7 mouse cellular contexts compared by ENCODE assay signal in the genomic region with DNA sequence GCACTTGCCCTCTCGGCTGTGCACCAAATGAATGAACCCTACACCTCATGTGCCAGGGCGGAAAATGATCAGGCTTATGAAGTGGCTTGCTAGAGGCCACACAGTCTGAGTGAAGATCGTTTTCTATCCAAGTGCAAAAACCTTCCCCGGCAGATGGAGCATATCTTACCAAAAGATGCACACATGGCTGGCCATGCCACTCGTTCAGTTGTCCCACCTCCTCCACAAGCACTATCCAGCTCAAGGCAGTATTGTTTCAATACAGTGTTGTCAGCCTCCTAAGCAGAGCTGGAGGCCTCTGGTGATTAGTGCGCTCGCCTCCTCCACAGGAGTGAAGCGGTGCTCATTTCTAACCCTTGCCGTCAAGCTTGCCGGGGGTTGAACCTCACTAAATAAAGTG.
DNase-seq lines count a peak whose midpoint lies in the region; ATAC-seq and TF ChIP-seq lines count a peak whose summit lies in the region.

No protein-coding gene starts in this region.

- CTCF ChIA-PET in Patski (lab: Charles Lee), result no interaction called here

- peak; percentile 17 for DNase-seq in kidney, adult 9 months
- no peak for DNase-seq in kidney, adult 18-20 months
- no peak for DNase-seq in Patski (ENCODE audit: low read depth, low spot score)
- DNase-seq in adrenal gland, postnatal 4 days (ENCODE audit: low spot score in 2 of 2), result no peak

- WGBS in macrophage (ENCODE audit: missing documents), result 31% methylated on average over 10 of the region's 10 CpGs

- POLR2A ChIA-PET in Patski (lab: Charles Lee), result no interaction called here

- no peak overlapping the region for H3K4me3 ChIP-seq in macrophage (ENCODE audit: inconsistent target)

- in situ Hi-C loops in Patski (cut with MboI; ENCODE audit: low pct_unique_long_range_greater_than_20kb), result no loop called here

- peak overlapping the region; percentile 81 for H3K27ac ChIP-seq in macrophage

- no peaks in the 10 kb centered on the region for H3K27me3 ChIP-seq in Patski

- peaks cover 75% of the 10 kb centered on the region; the same call in 1 of the 2 replicates for H3K79me2 ChIP-seq in macrophage (ENCODE audit: inconsistent target)

- H3K36me3 ChIP-seq in macrophage (ENCODE audit: inconsistent target), result peaks cover 55% of the 10 kb centered on the region

- ATAC-seq in CD4-positive, CD25-positive, alpha-beta regulatory T cell, adult 4 months, result peak; percentile 49
- peak; percentile 2 for ATAC-seq in Patski
- ATAC-seq in erythroid progenitor cell, adult 5-6 weeks (replicated peaks; ENCODE audit: low FRiP score, poor library complexity, severe bottlenecking), result no peak

- no peak for TF ChIP-seq CTCF in Patski (IDR thresholded peaks at IDR 0.05)
